Mouse (Mus musculus) midbrain, embryonic 13.5 days (tissue): ENCODE measurements around the gene Perm1. TPM values are rescaled to one million over a fixed set of nuclear protein-coding genes. Genes with fewer than 3 reads are reported as not detected.

Experiments used
- ATAC-seq: fragments of 200-750 bp; cut with Nextera tagmentation; 2 replicates; pipeline ENCODE4 v1.8.0; 2017; ENCODE audit warnings: mild to moderate bottlenecking, moderate TSS enrichment, moderate library complexity
- H3K27ac ChIP-seq: fragments of 300-500 bp; sonication (generic); 2 replicates; pipeline ENCODE4 v1.5.1; 2015; ENCODE audit warnings: inconsistent platforms, mild to moderate bottlenecking, moderate library complexity
- H3K27me3 ChIP-seq: fragments of 300-500 bp; sonication (generic); 2 replicates; pipeline ENCODE4 v1.6.1; 2015; ENCODE audit warnings: mild to moderate bottlenecking, inconsistent platforms
- H3K36me3 ChIP-seq: fragments of 300-500 bp; sonication (generic); 2 replicates; pipeline ENCODE4 v1.6.1; 2015; ENCODE audit warnings: mild to moderate bottlenecking, inconsistent platforms
- H3K4me1 ChIP-seq: fragments of 300-500 bp; sonication (generic); replicated peaks from 2 replicates; pipeline ENCODE4 v1.6.1; 2015; ENCODE audit warnings: inconsistent platforms
- H3K4me2 ChIP-seq: fragments of 300-500 bp; sonication (generic); replicated peaks from 2 replicates; pipeline ENCODE4 v1.6.1; 2015; ENCODE audit warnings: moderate library complexity, mild to moderate bottlenecking, inconsistent platforms
- H3K4me3 ChIP-seq: fragments of 300-500 bp; sonication (generic); replicated peaks from 2 replicates; pipeline ENCODE4 v1.5.1; 2015; ENCODE audit warnings: mild to moderate bottlenecking, inconsistent platforms
- H3K9ac ChIP-seq: fragments of 300-500 bp; sonication (generic); replicated peaks from 2 replicates; pipeline ENCODE4 v1.6.1; 2015; ENCODE audit warnings: mild to moderate bottlenecking, inconsistent platforms
- H3K9me3 ChIP-seq: fragments of 300-500 bp; sonication (generic); 2 replicates; pipeline ENCODE4 v1.6.1; 2016; ENCODE audit warnings: mild to moderate bottlenecking, inconsistent platforms
- WGBS: fragments of 180-500 bp; shearing (Covaris S2); methylation state at CpG from one replicate; pipeline ENCODE4 v1.1.7; 2015; 5-methylcytosine and 5-hydroxymethylcytosine counted together
- polyA plus RNA-seq: library from polyadenylated mRNA; unstranded; fragments of >200 nt; fragmentation: Nextera tagmentation; extraction: Ambion mirVana; gene quantifications from 2 replicates; pipeline ENCODE4 v1.2.1, GENCODE M21; 2015

Perm1 gene
- polyA plus RNA-seq, 1 experiment from 2014 or later, result 2.5 TPM

- WGBS, result under 1% methylated on average over 35 of the region's 39 CpGs
- H3K4me3 ChIP-seq, result peak within 1 kb of the TSS; percentile 58
- H3K4me2 ChIP-seq, result peak within 1 kb of the TSS; percentile 89
- H3K9ac ChIP-seq, result peak within 1 kb of the TSS; percentile 74
- no peaks in the 10 kb centered on the region for H3K9me3 ChIP-seq
- no peaks in the 10 kb centered on the region; the same call in 1 of the 2 replicates for H3K36me3 ChIP-seq
- H3K27ac ChIP-seq, result peak within 1 kb of the TSS; percentile 77
- peaks cover 22% of the 10 kb centered on the region for H3K27me3 ChIP-seq
- ATAC-seq, result peak; percentile 72
- peaks cover 31% of the 10 kb centered on the region for H3K4me1 ChIP-seq
Measured at GRCm38 (mm10) chr4:156203001-156203412, 12.7 kb upstream of the Perm1 start, which contains the start of gene AW011738. AW011738 (plus strand) TSS chr4:156203304.

GRCm38 (mm10) chr4:156203413-156204131, 12.1 kb upstream of the Perm1 start:
- Histone ChIP-seq H3K9ac (peak overlapping the region; percentile 74), H3K9me3 (no peaks in the 10 kb centered on the region), H3K27ac (peak overlapping the region; percentile 77), H3K4me2 (peak overlapping the region; percentile 89), H3K36me3 (no peaks in the 10 kb centered on the region; the same call in 1 of the 2 replicates), H3K27me3 (peaks cover 22% of the 10 kb centered on the region), H3K4me1 (peaks cover 31% of the 10 kb centered on the region), H3K4me3 (peak overlapping the region; percentile 58)
- WGBS, result under 1% methylated on average over 49 of the region's 49 CpGs
- ATAC-seq, result peak; percentile 35

- 89% methylated on average over 4 of the region's 4 CpGs for WGBS
- Histone ChIP-seq H3K4me1 (peaks cover 15% of the 10 kb centered on the region), H3K4me3 (no peak overlapping the region)
Measured at GRCm38 (mm10) chr4:156208872-156209271, 6.8 kb upstream of the Perm1 start.

GRCm38 (mm10) chr4:156209963-156210635, 5.6 kb upstream of the Perm1 start:
- Histone ChIP-seq H3K36me3 (no peaks in the 10 kb centered on the region; the same call in none of the 2 replicates), H3K4me3 (no peak overlapping the region), H3K9ac (no peak overlapping the region), H3K4me2 (no peak overlapping the region), H3K9me3 (no peaks in the 10 kb centered on the region), H3K27me3 (peaks cover 2% of the 10 kb centered on the region; the same call in 1 of the 2 replicates), H3K27ac (no peak overlapping the region), H3K4me1 (peaks cover 3% of the 10 kb centered on the region)
- no peak for ATAC-seq
- WGBS, result 87% methylated on average over 13 of the region's 13 CpGs

More at GRCm38 (mm10) chr4:156208872-156209271, 6.8 kb upstream of the Perm1 start:
- Histone ChIP-seq H3K4me2 (no peak overlapping the region), H3K9ac (no peak overlapping the region), H3K36me3 (no peaks in the 10 kb centered on the region; the same call in none of the 2 replicates), H3K9me3 (no peaks in the 10 kb centered on the region), H3K27ac (no peak overlapping the region), H3K27me3 (peaks cover 14% of the 10 kb centered on the region)
- ATAC-seq, result no peak

- Histone ChIP-seq H3K9ac (no peak overlapping the region), H3K4me1 (no peaks in the 10 kb centered on the region), H3K9me3 (no peaks in the 10 kb centered on the region), H3K27ac (no peak overlapping the region), H3K36me3 (no peaks in the 10 kb centered on the region; the same call in 1 of the 2 replicates), H3K4me2 (no peak overlapping the region), H3K4me3 (no peak overlapping the region), H3K27me3 (no peaks in the 10 kb centered on the region)
- ATAC-seq, result no peak
- WGBS, result 95% methylated on average over 13 of the region's 13 CpGs
Measured at GRCm38 (mm10) chr4:156213134-156213533, 2.5 kb upstream of the Perm1 start.

GRCm38 (mm10) chr4:156216196-156216595, 528 bp downstream of the Perm1 start:
- ATAC-seq, result no peak
- H3K4me2 ChIP-seq, result no peak overlapping the region
- 89% methylated on average over 2 of the region's 2 CpGs for WGBS
- H3K9ac ChIP-seq, result no peak overlapping the region
- no peaks in the 10 kb centered on the region for H3K4me1 ChIP-seq
- H3K27ac ChIP-seq, result no peak overlapping the region
- H3K27me3 ChIP-seq, result no peaks in the 10 kb centered on the region
- peaks cover 8% of the 10 kb centered on the region; the same call in 1 of the 2 replicates for H3K36me3 ChIP-seq
- H3K4me3 ChIP-seq, result no peak overlapping the region
- H3K9me3 ChIP-seq, result no peaks in the 10 kb centered on the region

- Histone ChIP-seq H3K27me3 (no peaks in the 10 kb centered on the region), H3K4me2 (no peak overlapping the region), H3K4me3 (no peak overlapping the region), H3K4me1 (no peaks in the 10 kb centered on the region), H3K36me3 (peaks cover 18% of the 10 kb centered on the region), H3K27ac (no peak overlapping the region), H3K9ac (no peak overlapping the region), H3K9me3 (no peaks in the 10 kb centered on the region)
- 87% methylated on average over 16 of the region's 16 CpGs for WGBS
- peak; percentile 24; the same call in 1 of the 2 replicates for ATAC-seq
Measured at GRCm38 (mm10) chr4:156217022-156217669, 1.5 kb downstream of the Perm1 start.

- 78% methylated on average over 16 of the region's 16 CpGs for WGBS
- Histone ChIP-seq H3K36me3 (peaks cover 25% of the 10 kb centered on the region), H3K9ac (no peak overlapping the region), H3K4me3 (no peak overlapping the region), H3K27ac (no peak overlapping the region), H3K9me3 (no peaks in the 10 kb centered on the region), H3K4me2 (no peak overlapping the region), H3K27me3 (no peaks in the 10 kb centered on the region), H3K4me1 (no peaks in the 10 kb centered on the region)
- no peak for ATAC-seq
Measured at GRCm38 (mm10) chr4:156217838-156218237, 2.2 kb downstream of the Perm1 start.

GRCm38 (mm10) chr4:156219936-156220335, 4.3 kb downstream of the Perm1 start:
- Histone ChIP-seq H3K4me3 (no peak overlapping the region), H3K9me3 (no peaks in the 10 kb centered on the region), H3K9ac (no peak overlapping the region), H3K4me1 (no peaks in the 10 kb centered on the region), H3K4me2 (no peak overlapping the region), H3K27me3 (no peaks in the 10 kb centered on the region), H3K36me3 (peaks cover 30% of the 10 kb centered on the region), H3K27ac (no peak overlapping the region)
- 91% methylated on average over 11 of the region's 11 CpGs for WGBS
- no peak for ATAC-seq

GRCm38 (mm10) chr4:156224276-156224675, 8.6 kb downstream of the Perm1 start:
- H3K9me3 ChIP-seq, result no peaks in the 10 kb centered on the region
- no peak overlapping the region for H3K27ac ChIP-seq
- ATAC-seq, result no peak
- H3K4me2 ChIP-seq, result no peak overlapping the region
- 95% methylated on average over 2 of the region's 2 CpGs for WGBS
- H3K4me1 ChIP-seq, result peaks cover 6% of the 10 kb centered on the region; the same call in 1 of the 2 replicates
- H3K36me3 ChIP-seq, result peaks cover 38% of the 10 kb centered on the region
- H3K27me3 ChIP-seq, result no peaks in the 10 kb centered on the region
- H3K9ac ChIP-seq, result no peak overlapping the region
- H3K4me3 ChIP-seq, result no peak overlapping the region

- H3K9me3 ChIP-seq, result no peaks in the 10 kb centered on the region
- H3K27ac ChIP-seq, result no peak overlapping the region
- no peak overlapping the region for H3K9ac ChIP-seq
- H3K4me2 ChIP-seq, result 0 out of 2 replicates have a peak overlapping the region, but pooled peaks have one; percentile 0
- 32% methylated on average over 18 of the region's 18 CpGs for WGBS
- peaks cover 49% of the 10 kb centered on the region for H3K36me3 ChIP-seq
- H3K4me1 ChIP-seq, result peaks cover 6% of the 10 kb centered on the region; the same call in 1 of the 2 replicates
- ATAC-seq, result peak; percentile 4; the same call in 1 of the 2 replicates
- H3K27me3 ChIP-seq, result no peaks in the 10 kb centered on the region
- no peak overlapping the region for H3K4me3 ChIP-seq
Measured at GRCm38 (mm10) chr4:156227752-156228392, 12.2 kb downstream of the Perm1 start.
